Mouse (Mus musculus) embryonic facial prominence, embryonic 13.5 days (tissue): ENCODE data around the gene BC049715. TPM values are rescaled to one million over a fixed set of nuclear protein-coding genes. Genes with fewer than 3 reads are reported as not detected.

ENCODE experiments used
- ATAC-seq: fragments of 200-750 bp; cut with Nextera tagmentation; 2 replicates; pipeline ENCODE4 v1.8.0; 2017; ENCODE audit warnings: low read depth; ENCODE audit not compliant: insufficient number of reproducible peaks, insufficient read depth, low FRiP score, low TSS enrichment
- H3K27ac ChIP-seq: fragments of 300-500 bp; sonication (generic); 2 replicates; pipeline ENCODE4 v1.5.1; 2015; ENCODE audit warnings: moderate library complexity, mild to moderate bottlenecking, inconsistent platforms
- H3K27me3 ChIP-seq: fragments of 300-500 bp; sonication (generic); 2 replicates; pipeline ENCODE4 v1.6.1; 2015; ENCODE audit warnings: mild to moderate bottlenecking, inconsistent platforms
- H3K36me3 ChIP-seq: fragments of 300-500 bp; sonication (generic); 2 replicates; pipeline ENCODE4 v1.6.1; 2015; ENCODE audit warnings: mild to moderate bottlenecking, inconsistent platforms
- H3K4me1 ChIP-seq: fragments of 300-500 bp; sonication (generic); 2 replicates; pipeline ENCODE4 v1.6.1; 2015; ENCODE audit warnings: inconsistent platforms
- H3K4me2 ChIP-seq: fragments of 300-500 bp; sonication (generic); 2 replicates; pipeline ENCODE4 v1.6.1; 2015; ENCODE audit warnings: moderate library complexity, mild to moderate bottlenecking, inconsistent platforms
- H3K4me3 ChIP-seq: fragments of 300-500 bp; sonication (generic); 2 replicates; pipeline ENCODE4 v1.5.1; 2015; ENCODE audit warnings: mild to moderate bottlenecking, inconsistent platforms
- H3K9ac ChIP-seq: fragments of 300-500 bp; sonication (generic); 2 replicates; pipeline ENCODE4 v1.6.1; 2015; ENCODE audit warnings: mild to moderate bottlenecking, inconsistent platforms
- H3K9me3 ChIP-seq: fragments of 300-500 bp; sonication (generic); 2 replicates; pipeline ENCODE4 v1.6.1; 2016; ENCODE audit warnings: inconsistent platforms
- WGBS: fragments of 180-500 bp; shearing (Covaris S2); methylation state at CpG from one replicate; pipeline ENCODE4 v1.1.7; 2015; ENCODE audit warnings: mixed read lengths; 5-methylcytosine and 5-hydroxymethylcytosine counted together
- polyA plus RNA-seq: library from polyadenylated mRNA; unstranded; fragments of >200 nt; fragmentation: Nextera tagmentation; extraction: Ambion mirVana; gene quantifications from 2 replicates; pipeline ENCODE4 v1.2.1, GENCODE M21; 2015

The BC049715 gene
- polyA plus RNA-seq, 1 experiment from 2014 or later, result 4.3 TPM

- Histone ChIP-seq H3K9ac (peak overlapping the region; percentile 80), H3K27me3 (no peaks in the 10 kb centered on the region), H3K9me3 (no peaks in the 10 kb centered on the region), H3K4me1 (peaks cover 19% of the 10 kb centered on the region), H3K4me2 (peak overlapping the region; percentile 96), H3K4me3 (peak overlapping the region; percentile 87), H3K36me3 (peaks cover 29% of the 10 kb centered on the region), H3K27ac (no peak overlapping the region)
- WGBS, result 67% methylated on average over 13 of the region's 13 CpGs
- no peak for ATAC-seq
These were observed 17.8 kb upstream of the BC049715 start for GRCm38 (mm10) chr6:136809673-136810072.

- Histone ChIP-seq H3K4me2 (no peak overlapping the region), H3K36me3 (peaks cover 42% of the 10 kb centered on the region), H3K9me3 (no peaks in the 10 kb centered on the region), H3K9ac (no peak overlapping the region), H3K27ac (no peak overlapping the region), H3K27me3 (no peaks in the 10 kb centered on the region), H3K4me1 (peaks cover 19% of the 10 kb centered on the region), H3K4me3 (no peak overlapping the region)
- no peak for ATAC-seq
- WGBS, result 88% methylated on average over 10 of the region's 10 CpGs
These were observed 16.2 kb upstream of the BC049715 start for GRCm38 (mm10) chr6:136811196-136811595.

DNA sequence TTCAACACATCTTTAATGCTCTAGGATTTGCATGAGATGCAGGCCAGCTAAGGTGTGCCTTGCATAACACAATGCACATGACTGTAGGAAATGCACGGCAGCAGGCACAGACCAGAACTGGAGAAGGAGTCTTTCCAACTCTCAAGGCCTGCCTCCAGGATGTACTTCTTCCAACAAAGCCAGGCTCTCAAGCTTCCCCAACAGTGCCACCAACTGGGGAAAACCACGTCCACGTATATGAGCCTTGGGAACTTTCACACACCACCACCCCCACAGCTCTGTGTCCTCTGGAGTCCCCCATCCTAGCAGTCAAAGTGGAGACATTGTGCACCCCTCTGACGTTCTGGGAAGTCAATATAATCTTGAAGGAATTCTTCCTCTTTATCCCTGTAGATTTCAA, 14.3 kb upstream of the BC049715 start:
- Histone ChIP-seq H3K27me3 (no peaks in the 10 kb centered on the region), H3K4me1 (peaks cover 12% of the 10 kb centered on the region), H3K9me3 (no peaks in the 10 kb centered on the region), H3K27ac (no peak overlapping the region), H3K9ac (no peak overlapping the region), H3K4me3 (no peak overlapping the region), H3K36me3 (peaks cover 61% of the 10 kb centered on the region), H3K4me2 (no peak overlapping the region)
- 40% methylated on average over 4 of the region's 4 CpGs for WGBS
- no peak for ATAC-seq

DNA sequence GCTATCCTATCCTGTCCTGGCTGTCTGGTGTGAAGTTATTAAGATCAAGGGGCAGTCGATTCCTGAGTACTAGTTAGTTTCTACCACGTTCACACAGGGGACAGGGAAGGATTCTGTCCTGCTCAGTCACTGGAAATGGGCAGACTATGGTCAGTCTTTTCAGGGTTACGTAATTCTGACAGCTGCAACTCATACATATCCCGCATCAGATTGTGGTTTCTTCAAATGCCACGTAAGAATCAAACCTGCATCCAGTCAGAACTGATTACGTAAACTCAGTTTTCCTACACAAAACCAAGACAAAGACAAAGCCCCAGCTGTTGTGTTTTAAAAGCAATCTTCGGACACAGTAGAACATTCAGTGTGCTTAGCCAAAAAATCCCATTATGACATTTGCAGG, 12.0 kb upstream of the BC049715 start:
- no peak overlapping the region for H3K4me3 ChIP-seq
- no peak for ATAC-seq
- 94% methylated on average over 7 of the region's 7 CpGs for WGBS
- H3K4me2 ChIP-seq, result no peak overlapping the region
- no peak overlapping the region for H3K9ac ChIP-seq
- H3K4me1 ChIP-seq, result no peaks in the 10 kb centered on the region
- no peak overlapping the region for H3K27ac ChIP-seq
- H3K27me3 ChIP-seq, result no peaks in the 10 kb centered on the region
- H3K9me3 ChIP-seq, result no peaks in the 10 kb centered on the region
- peaks cover 82% of the 10 kb centered on the region for H3K36me3 ChIP-seq

GRCm38 (mm10) chr6:136816826-136817225, 10.6 kb upstream of the BC049715 start:
- ATAC-seq, result no peak
- Histone ChIP-seq H3K27ac (no peak overlapping the region), H3K4me3 (no peak overlapping the region), H3K4me2 (no peak overlapping the region), H3K4me1 (no peaks in the 10 kb centered on the region), H3K9ac (no peak overlapping the region), H3K27me3 (no peaks in the 10 kb centered on the region), H3K36me3 (peaks cover 93% of the 10 kb centered on the region), H3K9me3 (no peaks in the 10 kb centered on the region)
- WGBS, result 90% methylated on average over 21 of the region's 21 CpGs

DNA sequence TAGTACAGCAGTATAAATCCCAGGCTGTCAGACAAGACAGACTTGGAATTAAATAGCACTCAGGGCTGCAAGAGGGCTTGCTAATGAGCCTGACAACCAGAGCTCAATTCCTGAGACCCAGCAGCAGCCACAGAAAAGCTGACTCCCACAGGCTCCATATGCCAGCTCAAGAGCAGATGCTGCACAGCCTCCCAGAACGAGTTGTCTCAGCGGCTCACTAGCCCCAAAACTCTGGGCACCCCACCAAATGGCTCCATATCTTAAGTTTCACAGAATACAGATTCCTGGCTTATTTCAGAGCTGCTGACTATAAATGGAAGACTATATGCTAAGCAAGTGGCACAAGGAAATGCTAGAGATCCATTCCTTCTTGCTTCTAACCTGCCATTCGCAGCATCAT, 9.9 kb upstream of the BC049715 start:
- 96% methylated on average over 3 of the region's 3 CpGs for WGBS
- ATAC-seq, result no peak

DNA sequence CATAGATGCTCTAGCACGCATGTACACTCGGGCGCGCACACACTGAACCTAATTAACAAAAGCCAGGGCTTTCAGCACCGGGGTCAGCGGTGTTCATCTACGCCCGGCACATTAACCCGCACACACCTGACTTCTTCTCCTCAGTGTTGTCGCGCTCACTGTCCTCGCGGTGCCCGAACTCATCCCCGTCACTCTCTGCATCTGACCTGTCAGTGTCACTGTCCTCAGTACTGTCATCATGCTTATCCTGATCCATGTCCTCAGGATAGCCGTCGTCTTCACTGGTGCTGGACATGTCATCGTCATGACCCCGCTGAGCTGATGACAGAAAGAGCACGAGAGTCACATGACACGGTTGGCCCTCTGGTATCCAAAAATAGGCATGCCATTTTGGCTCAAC, 7.0 kb upstream of the BC049715 start:
- Histone ChIP-seq H3K4me1 (no peaks in the 10 kb centered on the region), H3K27ac (no peak overlapping the region), H3K9me3 (no peaks in the 10 kb centered on the region), H3K27me3 (no peaks in the 10 kb centered on the region), H3K4me2 (no peak overlapping the region), H3K36me3 (peaks cover 90% of the 10 kb centered on the region), H3K9ac (no peak overlapping the region), H3K4me3 (no peak overlapping the region)
- WGBS, result 98% methylated on average over 21 of the region's 21 CpGs
- ATAC-seq, result no peak

More for the DNA sequence above, 9.9 kb upstream of the BC049715 start:
- H3K9ac ChIP-seq, result no peak overlapping the region; the same call in 1 of the 2 replicates
- no peaks in the 10 kb centered on the region for H3K27me3 ChIP-seq
- peaks cover 93% of the 10 kb centered on the region for H3K36me3 ChIP-seq
- no peak overlapping the region for H3K27ac ChIP-seq
- H3K4me3 ChIP-seq, result no peak overlapping the region
- no peaks in the 10 kb centered on the region for H3K4me1 ChIP-seq
- H3K9me3 ChIP-seq, result no peaks in the 10 kb centered on the region
- no peak overlapping the region for H3K4me2 ChIP-seq

GRCm38 (mm10) chr6:136821086-136821485, 6.3 kb upstream of the BC049715 start:
- peaks cover 88% of the 10 kb centered on the region for H3K36me3 ChIP-seq
- no peaks in the 10 kb centered on the region for H3K27me3 ChIP-seq
- no peaks in the 10 kb centered on the region for H3K9me3 ChIP-seq
- ATAC-seq, result no peak
- no peaks in the 10 kb centered on the region for H3K4me1 ChIP-seq
- no peak overlapping the region for H3K27ac ChIP-seq
- H3K4me3 ChIP-seq, result no peak overlapping the region
- WGBS, result 91% methylated on average over 18 of the region's 18 CpGs
- H3K9ac ChIP-seq, result no peak overlapping the region
- H3K4me2 ChIP-seq, result no peak overlapping the region

GRCm38 (mm10) chr6:136824987-136825386, 2.4 kb upstream of the BC049715 start:
- ATAC-seq, result no peak
- Histone ChIP-seq H3K4me3 (no peak overlapping the region), H3K4me1 (peaks cover 7% of the 10 kb centered on the region), H3K27me3 (no peaks in the 10 kb centered on the region), H3K36me3 (peaks cover 50% of the 10 kb centered on the region), H3K9ac (no peak overlapping the region), H3K27ac (no peak overlapping the region), H3K4me2 (no peak overlapping the region), H3K9me3 (no peaks in the 10 kb centered on the region)
- 91% methylated on average over 8 of the region's 8 CpGs for WGBS

GRCm38 (mm10) chr6:136827116-136827515, 310 bp upstream of the BC049715 start:
- peak overlapping the region; percentile 99 for H3K9ac ChIP-seq
- no peaks in the 10 kb centered on the region for H3K9me3 ChIP-seq
- peak overlapping the region; percentile 79 for H3K4me2 ChIP-seq
- no peak overlapping the region for H3K27ac ChIP-seq
- no peak for ATAC-seq
- peaks cover 29% of the 10 kb centered on the region for H3K36me3 ChIP-seq
- no peaks in the 10 kb centered on the region for H3K27me3 ChIP-seq
- H3K4me1 ChIP-seq, result peaks cover 7% of the 10 kb centered on the region
- peak overlapping the region; percentile 100 for H3K4me3 ChIP-seq
- WGBS, result 16% methylated on average over 7 of the region's 7 CpGs

- peak within 1 kb of the TSS; percentile 86 for H3K27ac ChIP-seq
- ATAC-seq, result peak; percentile 100
- no peaks in the 10 kb centered on the region for H3K9me3 ChIP-seq
- H3K4me3 ChIP-seq, result peak within 1 kb of the TSS; percentile 100
- no peaks in the 10 kb centered on the region for H3K27me3 ChIP-seq
- H3K4me2 ChIP-seq, result peak within 1 kb of the TSS; percentile 79
- peaks cover 20% of the 10 kb centered on the region for H3K36me3 ChIP-seq
- under 1% methylated on average over 45 of the region's 45 CpGs for WGBS
- peaks cover 7% of the 10 kb centered on the region for H3K4me1 ChIP-seq
- peak within 1 kb of the TSS; percentile 99 for H3K9ac ChIP-seq
These were observed 595 bp downstream of the BC049715 start, which contains the start of gene Wbp11 for GRCm38 (mm10) chr6:136827881-136828561. Gene Wbp11 (minus strand): TSS chr6:136828233.

GRCm38 (mm10) chr6:136828681-136829080, 1.3 kb downstream of the BC049715 start:
- H3K4me2 ChIP-seq, result peak overlapping the region; percentile 59
- H3K36me3 ChIP-seq, result peaks cover 17% of the 10 kb centered on the region
- peaks cover 7% of the 10 kb centered on the region for H3K4me1 ChIP-seq
- no peaks in the 10 kb centered on the region for H3K9me3 ChIP-seq
- peak overlapping the region; percentile 73 for H3K27ac ChIP-seq
- peak overlapping the region; percentile 100 for H3K4me3 ChIP-seq
- WGBS, result 33% methylated on average over 4 of the region's 4 CpGs
- peak overlapping the region; percentile 63 for H3K9ac ChIP-seq
- ATAC-seq, result no peak
- H3K27me3 ChIP-seq, result no peaks in the 10 kb centered on the region
